Mouse (Mus musculus): ENCODE results near the gene Rassf6.
A peak's percentile ranks its signal among the peaks of the same experiment; 100 is the strongest.
"Not testable (repeated sequence)": the region's sequence is repeated elsewhere in the genome, so short reads cannot be mapped to it uniquely, and the experiment has no call there.

Gene Rassf6

DNA sequence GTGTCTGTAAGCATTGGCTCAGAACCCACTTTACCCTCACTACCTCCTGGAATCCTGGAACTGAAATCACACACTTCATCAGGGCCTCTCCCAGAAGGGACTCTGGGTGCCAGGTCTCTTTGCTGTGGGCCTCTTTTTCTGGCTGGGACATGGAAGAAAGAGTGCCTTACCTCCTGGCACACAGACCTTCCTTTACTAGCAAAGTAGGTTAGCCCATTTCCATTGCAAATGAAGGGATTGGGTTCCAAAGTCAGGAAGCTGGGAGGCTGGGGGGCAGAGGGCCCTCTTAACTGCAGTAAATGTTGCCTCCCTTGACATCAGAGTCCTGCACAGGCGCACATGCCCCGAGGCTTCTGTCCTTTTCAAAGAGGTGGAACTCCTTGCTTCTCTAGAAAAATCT is 17.2 kb downstream of the Rassf6 start:
- no peak for DNase-seq

DNA sequence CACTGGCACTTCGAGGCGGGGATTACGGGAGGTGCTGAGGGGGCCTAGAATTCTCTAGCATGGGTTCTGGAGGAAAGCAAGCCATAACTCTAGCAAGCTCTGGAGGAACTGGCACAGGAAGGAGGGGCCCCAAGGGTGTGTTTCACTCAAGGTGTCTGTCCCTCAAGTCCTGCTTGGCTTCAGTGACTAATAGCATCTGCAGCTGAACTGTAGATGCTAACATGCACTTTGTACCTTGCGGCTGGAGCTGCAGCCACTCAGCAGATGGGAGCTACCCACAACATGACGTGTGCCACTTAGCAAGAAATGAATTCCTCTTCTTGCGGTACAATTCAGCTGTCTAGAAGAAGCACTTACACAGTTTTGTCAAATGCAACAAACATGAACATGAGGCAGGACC is 18.7 kb downstream of the Rassf6 start:
- DNase-seq: no peak

GRCm38 (mm10) chr5:90621316-90621715 is 19.1 kb downstream of the Rassf6 start:
- no peak for DNase-seq

GRCm38 (mm10) chr5:90617859-90618258 is 22.6 kb downstream of the Rassf6 start:
- DNase-seq: no peak

- DNase-seq: not testable (repeated sequence)
Observed at GRCm38 (mm10) chr5:90612751-90613150, 27.7 kb downstream of the Rassf6 start.

DNA sequence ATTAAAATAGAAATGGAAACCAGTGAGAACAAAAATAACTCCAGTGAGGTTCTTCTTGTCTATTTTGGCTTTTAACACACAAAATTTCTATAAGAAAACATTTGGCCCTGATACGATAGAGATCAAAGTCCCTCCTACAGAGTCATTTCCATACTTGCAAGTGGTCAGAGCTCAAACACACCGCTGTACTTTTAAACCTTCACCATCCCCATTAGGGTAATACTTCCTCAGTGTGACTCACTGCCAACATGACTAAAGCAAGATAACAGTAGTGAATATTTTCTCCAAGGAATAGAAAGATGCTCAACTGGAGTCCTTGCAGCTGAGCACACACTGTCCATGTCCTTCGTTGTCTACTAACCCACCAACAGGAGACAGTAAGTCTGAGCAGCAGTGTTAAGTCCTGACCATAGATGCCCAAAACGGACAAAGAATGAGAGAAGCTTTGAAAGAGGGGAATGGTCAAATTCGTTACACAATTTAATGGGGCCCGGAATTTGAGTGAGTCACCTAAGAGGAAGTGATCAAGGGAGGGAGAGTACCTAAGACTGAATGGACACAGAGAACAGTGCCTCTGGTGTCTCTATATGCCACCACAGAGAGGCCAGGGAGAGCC is 28.4 kb downstream of the Rassf6 start:
- DNase-seq: no peak

- DNase-seq: no peak
Observed at GRCm38 (mm10) chr5:90611388-90611787, 29.1 kb downstream of the Rassf6 start.

DNA sequence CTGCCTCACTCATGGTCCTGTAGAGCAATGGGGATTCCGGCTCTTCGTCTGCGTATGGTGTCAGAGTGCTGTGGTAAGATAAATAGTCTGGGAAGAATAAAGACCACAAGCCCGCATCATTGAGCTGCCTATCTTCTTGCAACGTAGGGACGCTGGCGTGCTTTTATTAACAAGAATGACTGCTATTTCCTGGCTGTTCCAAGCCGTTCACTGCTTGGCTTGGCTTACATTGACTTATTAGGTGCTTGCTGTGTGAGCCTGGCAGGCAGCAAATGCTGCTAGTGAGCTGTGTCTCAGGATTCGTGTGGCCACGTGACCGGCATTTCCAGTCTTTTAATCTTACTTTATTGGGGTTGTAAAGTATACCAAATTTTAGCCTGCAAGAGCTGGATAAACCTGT is 31.6 kb downstream of the Rassf6 start:
- no peak for DNase-seq

DNA sequence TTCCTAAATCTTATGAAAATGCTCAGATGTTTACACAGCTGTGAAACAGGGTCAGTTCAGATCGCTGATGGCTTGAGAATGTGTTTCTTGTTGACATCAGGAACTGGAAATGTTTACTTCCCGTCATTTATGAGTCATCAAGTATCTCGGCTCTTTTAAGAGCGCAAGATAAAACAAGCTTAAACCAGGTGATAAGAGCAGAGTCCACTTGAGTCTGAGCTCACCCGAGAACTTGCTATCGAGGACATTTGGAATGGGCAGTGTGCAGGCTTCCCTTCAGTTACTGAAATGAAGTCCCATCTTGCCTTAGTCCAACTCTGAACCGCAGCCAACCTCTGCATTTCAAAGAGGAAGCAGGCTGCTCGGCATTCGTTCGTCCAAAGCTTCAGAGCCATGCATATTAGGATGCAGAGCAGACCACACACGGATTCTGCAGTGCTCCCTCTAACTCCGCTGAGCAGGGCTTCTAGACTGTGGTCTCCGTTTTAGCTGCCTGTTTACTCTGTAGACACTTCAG is 37.0 kb downstream of the Rassf6 start:
- DNase-seq: no peak

- DNase-seq: no peak
Observed at GRCm38 (mm10) chr5:90601469-90601868, 39.0 kb downstream of the Rassf6 start.

GRCm38 (mm10) chr5:90596155-90596554 is 44.3 kb downstream of the Rassf6 start:
- no peak for DNase-seq

DNA sequence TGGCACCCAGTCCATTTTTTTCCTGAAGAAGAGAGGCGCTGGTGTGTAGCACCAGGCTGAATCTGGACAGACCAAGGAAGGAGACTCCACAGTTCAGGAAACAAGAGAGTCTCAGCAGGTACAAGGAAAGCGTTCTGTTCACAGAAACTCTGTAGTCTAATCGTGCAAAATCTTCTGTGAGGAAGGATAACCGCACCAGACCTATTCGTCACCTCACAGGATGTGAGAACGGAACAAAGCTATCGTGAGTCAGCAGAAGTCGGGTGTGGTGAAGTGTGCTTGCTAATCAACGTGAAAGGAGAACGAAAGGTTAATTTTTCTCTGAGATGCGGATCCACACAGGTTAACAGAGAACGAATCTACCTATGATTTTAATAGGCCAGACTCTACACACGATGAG is 45.5 kb downstream of the Rassf6 start:
- DNase-seq: no peak

GRCm38 (mm10) chr5:90591936-90592335 is 48.5 kb downstream of the Rassf6 start:
- DNase-seq: no peak

DNA sequence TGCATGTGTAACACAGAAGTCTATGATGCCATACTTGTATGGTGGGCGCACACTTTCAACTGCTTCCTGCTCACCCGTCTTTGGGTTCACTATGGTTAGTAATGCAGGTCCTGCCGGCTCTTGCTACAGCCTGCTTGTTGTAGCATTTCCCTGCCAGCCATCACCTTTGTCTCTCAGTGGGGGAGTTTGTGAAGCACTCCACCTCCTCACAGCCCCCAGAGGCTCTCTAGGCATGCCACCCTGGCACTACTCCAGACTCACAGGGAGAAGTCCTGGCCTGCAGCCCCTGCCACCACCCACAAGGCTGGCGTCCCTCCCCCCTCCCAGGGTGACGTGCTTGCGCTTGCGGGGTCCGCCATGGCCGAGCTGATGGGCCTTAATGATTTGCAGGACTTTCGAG is 49.8 kb downstream of the Rassf6 start:
- DNase-seq: no peak

DNA sequence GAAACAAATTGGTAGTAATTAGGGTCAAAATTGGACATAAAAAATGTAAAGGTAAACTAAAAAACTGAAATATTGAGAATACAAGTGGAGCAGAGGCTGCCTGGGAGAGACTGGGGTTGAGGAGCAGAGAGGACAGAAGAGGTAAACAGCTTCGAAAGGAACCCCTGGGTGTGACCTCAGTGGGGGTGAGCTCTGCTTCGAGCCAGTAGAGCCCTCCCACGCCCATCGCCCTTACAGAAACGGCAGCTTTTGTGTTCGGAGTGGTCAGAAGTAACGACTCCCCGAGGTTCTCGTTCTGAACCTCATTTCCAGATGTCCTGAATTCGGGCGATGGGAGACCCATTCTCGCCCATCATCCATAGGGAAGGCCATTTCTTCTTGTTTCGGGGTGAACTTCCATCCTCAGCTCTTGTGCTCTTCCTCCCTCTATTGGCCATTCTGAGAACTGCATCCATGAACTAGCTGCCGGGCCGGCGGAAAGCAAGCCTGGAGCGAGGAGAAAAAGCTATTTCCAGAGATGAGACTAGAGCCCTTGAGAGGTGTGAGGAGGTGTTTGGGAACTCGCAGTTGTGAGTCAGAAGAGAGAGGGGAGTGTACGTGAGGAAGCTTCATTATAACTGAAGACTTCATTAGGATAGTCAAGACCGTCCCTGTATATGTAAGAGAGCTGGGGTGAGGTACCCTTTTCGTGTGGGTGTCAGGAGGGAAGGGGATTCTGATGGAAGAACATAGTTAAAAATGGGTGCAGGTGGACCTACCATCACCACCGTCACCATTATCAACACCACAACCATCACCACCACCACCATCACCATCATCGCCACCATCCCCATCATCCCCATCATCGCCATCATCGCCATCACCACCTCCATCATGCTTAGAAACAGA is 51.5 kb downstream of the Rassf6 start:
- peak; percentile 73 for DNase-seq

DNA sequence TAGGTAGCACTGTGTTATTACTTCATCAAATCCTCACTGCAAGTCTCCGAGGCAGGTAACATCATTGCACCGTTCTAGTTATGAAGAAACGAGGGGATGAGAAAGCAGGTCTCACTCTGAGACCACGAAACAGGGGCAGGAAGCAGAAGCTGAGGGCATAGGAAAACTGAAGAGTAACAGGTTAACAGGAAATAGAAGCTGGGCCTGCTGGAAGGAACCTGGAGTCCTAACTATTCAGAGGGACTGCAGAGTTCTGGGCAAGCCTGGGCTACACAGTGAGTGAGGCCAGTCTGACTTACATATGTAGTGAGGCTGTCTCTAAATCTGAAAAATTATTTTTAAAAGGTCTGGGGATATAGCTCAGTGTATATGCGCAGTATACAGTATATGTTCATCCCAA is 52.4 kb downstream of the Rassf6 start:
- no peak for DNase-seq

GRCm38 (mm10) chr5:90586511-90586910 is 53.9 kb downstream of the Rassf6 start:
- no peak for DNase-seq

DNA sequence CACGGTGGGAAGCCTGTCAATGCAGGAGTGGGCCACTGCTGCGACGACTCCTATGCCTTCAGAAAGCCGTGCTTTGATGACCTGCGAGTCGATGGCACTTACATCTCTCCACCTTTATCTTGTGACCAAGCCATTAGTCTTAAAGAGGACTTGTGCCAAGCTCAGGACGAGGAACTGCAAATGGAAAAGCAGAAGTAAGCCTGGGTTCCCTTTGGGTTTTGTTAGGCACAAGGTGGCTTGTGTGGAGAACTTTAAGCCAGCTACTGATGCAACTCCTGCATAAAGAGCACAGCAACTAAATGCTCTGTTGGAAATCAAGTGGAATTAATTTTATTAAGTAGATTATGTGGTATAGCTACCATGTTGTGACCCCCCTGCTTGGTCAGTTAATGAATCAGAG is 55.7 kb downstream of the Rassf6 start:
- no peak for DNase-seq

DNA sequence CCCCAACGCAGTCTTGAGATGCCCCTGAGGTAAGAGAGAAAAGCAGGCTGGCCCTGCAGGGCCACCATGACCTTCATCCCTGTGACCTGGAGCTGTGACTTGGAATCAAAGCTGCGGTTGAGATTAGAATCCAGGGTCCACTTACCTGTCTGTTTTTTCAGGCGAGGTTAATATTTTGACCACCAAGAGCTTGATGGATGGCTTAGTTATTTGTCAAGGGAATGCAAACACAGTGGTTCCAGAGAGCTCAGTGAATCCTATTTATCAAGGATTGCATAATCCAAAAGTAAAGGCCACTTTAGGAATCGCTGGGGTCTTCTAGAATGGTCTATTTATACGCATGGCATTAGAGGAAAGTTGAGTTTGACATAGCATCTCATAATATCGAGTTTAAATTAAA is 58.3 kb downstream of the Rassf6 start:
- no peak for DNase-seq

GRCm38 (mm10) chr5:90579556-90579955 is 60.9 kb downstream of the Rassf6 start:
- DNase-seq: no peak

GRCm38 (mm10) chr5:90577751-90578150 is 62.7 kb downstream of the Rassf6 start:
- no peak for DNase-seq

GRCm38 (mm10) chr5:90571216-90571615 is 69.2 kb downstream of the Rassf6 start:
- no peak for DNase-seq

GRCm38 (mm10) chr5:90568338-90568737 is 72.1 kb downstream of the Rassf6 start:
- DNase-seq: no peak

GRCm38 (mm10) chr5:90567788-90568187 is 72.7 kb downstream of the Rassf6 start:
- no peak for DNase-seq

Data from layer of hippocampus, adult 9-11 months (tissue).